Mouse (Mus musculus): ENCODE results near the gene Hdgfl3. TPM values are rescaled to one million over a fixed set of nuclear protein-coding genes. Genes with fewer than 3 reads are reported as not detected.

Hdgfl3 gene
- total RNA-seq (2014; rRNA removed) = 1.1 and 1.6 TPM in 2 replicates
- 0.07 and 0.13 TPM in 2 replicates for polyA plus RNA-seq (2012; rRNA removed)

- Histone ChIP-seq H3K4me3 (ENCODE audit: insufficient read depth, low read depth, low read length) (peak within 1 kb of the TSS; percentile 65), H3K27me3 (ENCODE audit: control insufficient read depth, insufficient read depth, low read length) (peaks cover 19% of the 10 kb centered on the region), H3K79me2 (ENCODE audit: control insufficient read depth, insufficient read depth, low read length) (no peaks in the 10 kb centered on the region), H3K9ac (ENCODE audit: low read depth, low read length) (peak within 1 kb of the TSS; percentile 79), H3K36me3 (ENCODE audit: control insufficient read depth, insufficient read depth, low read length) (no peaks in the 10 kb centered on the region), H3K4me1 (ENCODE audit: control insufficient read depth, insufficient read depth, low read length) (no peaks in the 10 kb centered on the region), H3K27ac (replicated peaks; ENCODE audit: insufficient read depth, low read depth, low read length) (no peak within 1 kb of the TSS; the same call in 1 of the 2 replicates)
- no peak for TF ChIP-seq POLR2A (IDR thresholded peaks at IDR 0.05; ENCODE audit: extremely low read depth, insufficient read depth, low read length)
- TF ChIP-seq CTCF (IDR thresholded peaks at IDR 0.05; ENCODE audit: low read depth, low read length) = no peak
- 2% methylated on average over 58 of the region's 63 CpGs for whole genome bisulfite sequencing
- DNase-seq (ENCODE audit: extremely low read depth, low read depth, low spot score) = no peak
Measured at GRCm38 (mm10) chr7:81934267-81934745, at the start of gene Hdgfl3. TSS of gene Hdgfl3 (minus strand) at chr7:81934473.

DNA sequence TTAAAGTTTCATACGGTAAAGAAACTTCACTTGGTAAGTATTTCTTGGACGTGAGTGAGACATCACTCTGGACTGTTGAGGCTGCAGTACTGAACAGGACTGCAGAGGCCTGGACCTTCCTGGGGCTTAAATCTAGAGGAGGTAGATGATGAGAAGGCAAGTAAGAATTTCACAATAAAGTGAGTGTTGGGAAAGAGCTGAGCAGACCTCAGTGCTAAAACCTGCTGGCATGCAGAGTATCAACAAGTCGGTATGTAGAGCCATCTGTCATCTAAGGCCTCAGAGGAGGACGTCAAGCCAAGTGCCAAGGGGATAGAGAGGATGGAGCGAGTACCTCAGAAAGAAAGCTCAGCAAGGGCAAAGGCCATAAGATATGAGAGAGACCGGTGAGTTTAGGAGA is 49.4 kb upstream of the Hdgfl3 start:
- DNase-seq (ENCODE audit: extremely low read depth, low read depth, low spot score) = no peak
- no peaks in the 10 kb centered on the region for H3K79me2 ChIP-seq (ENCODE audit: control insufficient read depth, insufficient read depth, low read length)
- H3K27me3 ChIP-seq (ENCODE audit: control insufficient read depth, insufficient read depth, low read length) = no peaks in the 10 kb centered on the region; the same call in 1 of the 2 replicates
- H3K4me1 ChIP-seq (ENCODE audit: control insufficient read depth, insufficient read depth, low read length) = no peaks in the 10 kb centered on the region
- H3K4me3 ChIP-seq (ENCODE audit: insufficient read depth, low read depth, low read length) = no peak overlapping the region
- H3K9ac ChIP-seq (ENCODE audit: low read depth, low read length) = no peak overlapping the region
- no peak for TF ChIP-seq POLR2A (IDR thresholded peaks at IDR 0.05; ENCODE audit: extremely low read depth, insufficient read depth, low read length)
- TF ChIP-seq CTCF (IDR thresholded peaks at IDR 0.05; ENCODE audit: low read depth, low read length) = no peak
- no peak overlapping the region for H3K27ac ChIP-seq (replicated peaks; ENCODE audit: insufficient read depth, low read depth, low read length)
- 76% methylated on average over 6 of the region's 6 CpGs for WGBS
- no peaks in the 10 kb centered on the region for H3K36me3 ChIP-seq (ENCODE audit: control insufficient read depth, insufficient read depth, low read length)

DNA sequence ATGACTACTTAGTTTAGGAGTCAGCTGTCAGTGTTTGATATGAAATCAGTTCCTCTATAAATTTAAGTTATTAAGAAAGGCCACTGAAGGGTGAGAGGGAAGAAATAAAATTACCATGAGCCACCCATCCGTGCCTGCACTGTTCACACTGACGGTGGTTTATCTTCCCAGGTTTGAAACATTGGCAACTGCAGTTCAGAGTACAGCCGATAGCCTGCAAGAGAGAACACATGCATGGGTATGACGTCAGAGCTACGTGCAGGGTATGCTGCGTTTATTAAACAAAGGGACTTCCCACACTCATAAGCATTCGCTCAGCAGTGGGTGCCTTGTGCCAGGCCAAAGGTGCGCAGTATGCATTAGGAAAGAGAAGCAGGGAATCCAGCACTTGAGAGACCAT is 44.0 kb upstream of the Hdgfl3 start:
- TF ChIP-seq POLR2A (IDR thresholded peaks at IDR 0.05; ENCODE audit: extremely low read depth, insufficient read depth, low read length) (no peak), CTCF (IDR thresholded peaks at IDR 0.05; ENCODE audit: low read depth, low read length) (no peak)
- 76% methylated on average over 8 of the region's 8 CpGs for WGBS

GRCm38 (mm10) chr7:81974616-81975015 is 40.3 kb upstream of the Hdgfl3 start:
- no peaks in the 10 kb centered on the region for H3K36me3 ChIP-seq (ENCODE audit: control insufficient read depth, insufficient read depth, low read length)

More for the DNA sequence above, 44.0 kb upstream of the Hdgfl3 start:
- Histone ChIP-seq H3K4me1 (ENCODE audit: control insufficient read depth, insufficient read depth, low read length) (no peaks in the 10 kb centered on the region), H3K4me3 (ENCODE audit: insufficient read depth, low read depth, low read length) (no peak overlapping the region), H3K36me3 (ENCODE audit: control insufficient read depth, insufficient read depth, low read length) (no peaks in the 10 kb centered on the region), H3K27me3 (ENCODE audit: control insufficient read depth, insufficient read depth, low read length) (no peaks in the 10 kb centered on the region), H3K79me2 (ENCODE audit: control insufficient read depth, insufficient read depth, low read length) (no peaks in the 10 kb centered on the region), H3K9ac (ENCODE audit: low read depth, low read length) (no peak overlapping the region), H3K27ac (replicated peaks; ENCODE audit: insufficient read depth, low read depth, low read length) (no peak overlapping the region)
- no peak for DNase-seq (ENCODE audit: extremely low read depth, low read depth, low spot score)

DNA sequence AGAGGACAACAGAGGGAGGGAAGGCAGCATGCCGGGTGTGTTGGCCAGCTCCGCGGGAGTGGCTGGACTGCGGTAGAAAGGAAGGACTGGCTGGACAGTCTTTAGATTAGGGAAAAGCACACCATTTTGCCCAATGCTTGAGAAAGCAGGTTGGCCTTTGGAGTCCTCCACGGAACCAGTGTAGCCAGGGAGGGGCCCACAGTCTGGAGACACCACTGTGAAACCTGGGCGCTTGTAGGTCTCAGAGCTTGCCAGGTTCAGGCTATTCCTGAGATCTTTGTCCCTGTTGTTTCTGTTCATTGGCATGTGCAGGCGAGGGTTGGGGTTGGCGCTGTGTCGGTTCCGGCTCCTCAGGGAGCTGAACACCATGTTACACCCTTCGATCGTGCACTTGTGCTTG is 39.7 kb upstream of the Hdgfl3 start:
- H3K9ac ChIP-seq (ENCODE audit: low read depth, low read length) = no peak overlapping the region
- DNase-seq (ENCODE audit: extremely low read depth, low read depth, low spot score) = no peak
- no peaks in the 10 kb centered on the region for H3K4me1 ChIP-seq (ENCODE audit: control insufficient read depth, insufficient read depth, low read length)
- no peaks in the 10 kb centered on the region for H3K27me3 ChIP-seq (ENCODE audit: control insufficient read depth, insufficient read depth, low read length)
- H3K4me3 ChIP-seq (ENCODE audit: insufficient read depth, low read depth, low read length) = no peak overlapping the region
- no peak overlapping the region for H3K27ac ChIP-seq (replicated peaks; ENCODE audit: insufficient read depth, low read depth, low read length)
- no peaks in the 10 kb centered on the region for H3K36me3 ChIP-seq (ENCODE audit: control insufficient read depth, insufficient read depth, low read length)
- no peak for TF ChIP-seq POLR2A (IDR thresholded peaks at IDR 0.05; ENCODE audit: extremely low read depth, insufficient read depth, low read length)
- no peak for TF ChIP-seq CTCF (IDR thresholded peaks at IDR 0.05; ENCODE audit: low read depth, low read length)
- no peaks in the 10 kb centered on the region for H3K79me2 ChIP-seq (ENCODE audit: control insufficient read depth, insufficient read depth, low read length)
- 90% methylated on average over 12 of the region's 12 CpGs for WGBS

More at GRCm38 (mm10) chr7:81974616-81975015, 40.3 kb upstream of the Hdgfl3 start:
- no peak overlapping the region for H3K27ac ChIP-seq (replicated peaks; ENCODE audit: insufficient read depth, low read depth, low read length)
- H3K4me1 ChIP-seq (ENCODE audit: control insufficient read depth, insufficient read depth, low read length) = no peaks in the 10 kb centered on the region
- H3K79me2 ChIP-seq (ENCODE audit: control insufficient read depth, insufficient read depth, low read length) = no peaks in the 10 kb centered on the region
- no peaks in the 10 kb centered on the region for H3K27me3 ChIP-seq (ENCODE audit: control insufficient read depth, insufficient read depth, low read length)
- 90% methylated on average over 10 of the region's 10 CpGs for WGBS
- TF ChIP-seq POLR2A (IDR thresholded peaks at IDR 0.05; ENCODE audit: extremely low read depth, insufficient read depth, low read length) (no peak), CTCF (IDR thresholded peaks at IDR 0.05; ENCODE audit: low read depth, low read length) (no peak)
- no peak for DNase-seq (ENCODE audit: extremely low read depth, low read depth, low spot score)
- H3K4me3 ChIP-seq (ENCODE audit: insufficient read depth, low read depth, low read length) = no peak overlapping the region
- H3K9ac ChIP-seq (ENCODE audit: low read depth, low read length) = no peak overlapping the region

DNA sequence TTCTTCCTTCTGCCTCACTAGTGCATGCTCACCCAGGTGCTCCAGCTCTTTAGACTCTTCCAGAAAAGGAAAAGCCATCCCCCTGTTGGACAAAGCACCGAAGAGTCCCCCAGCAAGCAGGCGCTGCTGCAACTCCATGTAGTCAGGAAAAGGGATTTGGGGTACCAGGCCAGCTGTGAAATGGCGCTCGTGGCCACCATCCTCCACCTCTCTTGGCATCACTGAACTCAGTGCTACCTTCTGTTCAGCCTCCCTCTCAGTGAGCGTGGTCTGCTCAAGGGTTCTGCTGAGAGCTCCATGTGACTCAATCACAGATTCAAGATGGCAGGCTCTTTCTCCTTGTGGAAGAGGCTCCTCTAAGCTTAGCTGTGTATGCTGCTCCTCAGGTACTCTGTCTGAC is 39.1 kb upstream of the Hdgfl3 start:
- no peaks in the 10 kb centered on the region for H3K4me1 ChIP-seq (ENCODE audit: control insufficient read depth, insufficient read depth, low read length)
- TF ChIP-seq CTCF (IDR thresholded peaks at IDR 0.05; ENCODE audit: low read depth, low read length) (no peak), POLR2A (IDR thresholded peaks at IDR 0.05; ENCODE audit: extremely low read depth, insufficient read depth, low read length) (no peak)
- 90% methylated on average over 5 of the region's 5 CpGs for WGBS

More for the DNA sequence above, 39.1 kb upstream of the Hdgfl3 start:
- H3K79me2 ChIP-seq (ENCODE audit: control insufficient read depth, insufficient read depth, low read length) = no peaks in the 10 kb centered on the region
- no peaks in the 10 kb centered on the region for H3K27me3 ChIP-seq (ENCODE audit: control insufficient read depth, insufficient read depth, low read length)
- H3K27ac ChIP-seq (replicated peaks; ENCODE audit: insufficient read depth, low read depth, low read length) = no peak overlapping the region
- no peak overlapping the region for H3K9ac ChIP-seq (ENCODE audit: low read depth, low read length)
- H3K36me3 ChIP-seq (ENCODE audit: control insufficient read depth, insufficient read depth, low read length) = no peaks in the 10 kb centered on the region
- no peak overlapping the region for H3K4me3 ChIP-seq (ENCODE audit: insufficient read depth, low read depth, low read length)
- DNase-seq (ENCODE audit: extremely low read depth, low read depth, low spot score) = no peak

All from liver, adult 2 months (tissue).